Mouse (Mus musculus) gastrocnemius, postnatal 36 days (tissue): ENCODE measurements around the gene Shank1. TPM values are rescaled to one million over a fixed set of nuclear protein-coding genes. Genes with fewer than 3 reads are reported as not detected.

Source experiments
- DNase-seq, 2 experiments: peaks; one replicate each; pipeline ENCODE4 v3.0.0; 2022
- intact Hi-C: fragments of 180-260 bp; cut with DNase I; formaldehyde crosslinking; loops from one replicate; pipeline ENCODE4 v1.15.1; 2025
- total RNA-seq, 2 experiments: library from RNA; stranded (reverse); gene quantifications; 2 replicates each; pipeline ENCODE4 v1.2.3; 2021

The Shank1 gene
- total RNA-seq, 2 experiments from 2014 or later = 0.27 to 0.28 TPM

DNA sequence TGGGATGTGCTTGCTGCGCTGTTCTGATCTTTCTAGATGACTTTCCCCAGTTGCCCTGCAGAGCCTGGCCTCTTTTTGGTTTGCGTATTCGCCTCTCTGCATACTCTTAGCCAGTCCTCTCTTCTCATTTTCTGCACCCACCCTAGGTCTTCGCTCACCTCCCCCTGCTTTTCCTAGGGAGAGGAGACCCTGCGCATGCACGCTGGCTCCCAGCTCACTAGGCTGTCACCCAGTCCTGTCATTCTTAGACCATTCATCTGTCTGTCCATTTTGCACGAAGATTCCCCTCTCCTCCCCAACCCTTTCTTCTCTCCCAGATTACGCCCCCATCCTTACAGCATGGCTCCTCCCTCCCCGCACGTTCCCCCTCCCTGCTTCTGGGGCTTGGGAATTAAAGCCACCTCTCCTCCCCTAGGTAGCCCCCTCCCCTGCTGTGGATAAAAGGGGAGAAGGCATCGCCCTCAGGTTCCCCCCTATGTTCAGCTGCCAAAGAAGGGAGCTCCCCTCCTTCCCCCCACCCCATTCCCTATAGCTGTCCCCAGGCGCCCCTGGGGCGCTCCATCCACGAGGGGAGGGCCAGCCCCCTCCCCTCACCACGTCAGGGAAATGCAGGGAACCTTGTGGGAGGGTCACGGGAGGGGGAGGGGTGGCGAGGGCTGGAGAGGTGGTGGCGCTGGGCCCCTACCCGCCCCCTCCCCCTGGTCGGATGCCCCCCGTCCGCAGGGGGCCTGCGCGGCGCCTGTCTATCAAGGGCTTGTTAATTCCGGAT, 49.0 kb downstream of the Shank1 start:
- DNase-seq = no peak
- intact Hi-C loops = no loop called here

DNA sequence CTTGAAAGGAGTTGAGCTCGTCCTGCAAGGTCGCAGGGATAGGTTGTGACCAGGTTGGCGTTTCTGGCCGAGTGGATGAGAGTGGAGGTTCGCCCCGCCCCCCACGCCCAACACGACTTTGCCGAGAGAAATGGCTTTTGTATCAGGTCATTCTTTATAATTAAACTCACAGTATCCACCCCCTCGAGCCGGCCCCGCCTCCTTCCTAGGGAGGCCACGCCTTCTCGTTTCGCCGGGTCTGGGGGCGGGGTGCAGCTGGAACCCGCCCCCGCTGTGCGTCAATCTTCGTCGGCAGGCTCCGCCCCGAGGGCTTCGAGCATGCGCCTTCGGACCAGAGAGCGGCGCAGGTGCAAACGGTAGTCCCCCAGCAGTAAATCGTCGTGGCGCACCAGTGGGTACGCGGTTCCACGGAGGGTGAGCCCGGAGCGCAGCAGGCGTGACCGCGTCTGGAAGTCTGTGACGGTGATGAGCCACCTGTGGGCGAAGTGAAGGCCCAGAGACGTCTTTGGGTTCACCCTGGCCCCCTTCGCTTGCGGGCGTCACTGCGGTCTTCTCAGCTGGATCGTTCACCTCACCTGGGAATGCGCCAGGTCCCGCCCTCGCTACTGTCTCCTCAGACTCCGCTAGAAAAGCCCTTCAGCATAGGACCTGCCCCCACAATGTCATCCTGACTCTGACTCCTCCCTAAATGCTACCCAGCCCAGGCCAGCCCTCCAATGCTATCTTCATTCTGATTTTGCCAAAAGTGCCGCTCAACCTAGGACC, 50.0 kb downstream of the Shank1 start:
- intact Hi-C loops = no loop called here
- DNase-seq = peak; percentile 79 to 83

DNA sequence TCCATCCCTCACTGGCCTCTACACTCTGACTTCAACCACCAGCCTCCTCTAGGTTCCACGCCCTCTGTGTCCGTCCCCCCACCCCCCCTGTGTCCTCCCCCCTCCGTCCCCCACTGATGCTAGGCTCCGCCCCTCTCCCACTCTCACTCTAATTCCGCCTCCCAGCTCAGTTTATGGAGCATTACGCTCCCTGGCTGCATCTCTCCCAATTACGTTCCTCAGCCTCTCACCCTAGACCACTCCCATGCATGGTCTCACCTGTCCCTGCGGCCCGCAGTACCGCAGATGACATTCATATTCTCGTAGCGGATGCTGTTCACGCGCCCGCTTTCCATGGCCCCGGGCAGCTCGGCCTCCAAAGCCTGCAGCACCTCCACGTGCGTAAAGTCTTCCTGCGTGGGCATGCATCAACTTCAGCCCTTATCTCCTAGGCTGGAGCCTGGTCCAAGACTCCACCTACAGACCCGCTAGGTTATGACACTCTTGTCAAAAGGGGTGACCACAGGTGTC, 50.8 kb downstream of the Shank1 start:
- intact Hi-C loops = no loop called here
- no peak for DNase-seq

DNA sequence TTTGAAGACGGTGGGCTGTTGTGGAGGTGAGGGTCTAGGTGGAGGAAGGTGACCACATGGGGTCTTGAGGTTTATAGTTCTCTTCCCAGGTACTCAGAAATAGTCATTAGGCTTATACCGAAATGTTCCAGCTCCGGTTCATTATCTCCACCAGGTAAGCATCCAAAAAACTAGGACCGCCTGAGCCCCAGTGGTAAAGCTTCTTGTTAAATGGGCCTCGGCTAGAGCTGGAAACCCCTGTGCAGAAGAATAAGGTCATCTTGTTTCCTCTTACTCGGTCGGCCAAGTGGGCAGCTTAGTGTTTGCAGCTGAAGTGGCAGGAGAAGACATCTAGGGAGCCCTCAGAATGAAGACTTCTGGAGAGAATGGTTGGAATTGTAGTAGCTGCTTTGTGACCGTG, 62.6 kb downstream of the Shank1 start:
- intact Hi-C loops = no loop called here

DNA sequence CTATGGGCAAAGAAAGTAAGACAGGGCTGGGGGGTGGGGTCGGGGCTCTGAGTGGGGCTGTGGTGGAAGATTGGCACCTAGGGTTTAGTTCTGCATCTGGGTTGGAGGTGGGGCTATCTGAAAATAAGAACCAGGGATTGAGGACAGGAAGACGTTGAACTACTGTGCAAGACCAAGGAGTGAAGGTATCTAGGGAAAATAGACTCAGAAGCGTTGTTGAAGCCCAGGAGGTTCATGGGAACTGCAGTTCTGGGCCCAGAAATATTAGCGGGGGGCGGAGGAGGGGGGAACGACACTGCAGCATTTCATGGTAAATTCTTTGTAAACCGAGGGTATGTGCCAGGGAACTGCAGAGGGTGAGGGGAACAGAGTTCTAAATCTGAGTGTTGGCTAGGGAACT, 63.4 kb downstream of the Shank1 start:
- no peak for DNase-seq
- intact Hi-C loops = no loop called here

More for the DNA sequence above, 62.6 kb downstream of the Shank1 start:
- no peak for DNase-seq

DNA sequence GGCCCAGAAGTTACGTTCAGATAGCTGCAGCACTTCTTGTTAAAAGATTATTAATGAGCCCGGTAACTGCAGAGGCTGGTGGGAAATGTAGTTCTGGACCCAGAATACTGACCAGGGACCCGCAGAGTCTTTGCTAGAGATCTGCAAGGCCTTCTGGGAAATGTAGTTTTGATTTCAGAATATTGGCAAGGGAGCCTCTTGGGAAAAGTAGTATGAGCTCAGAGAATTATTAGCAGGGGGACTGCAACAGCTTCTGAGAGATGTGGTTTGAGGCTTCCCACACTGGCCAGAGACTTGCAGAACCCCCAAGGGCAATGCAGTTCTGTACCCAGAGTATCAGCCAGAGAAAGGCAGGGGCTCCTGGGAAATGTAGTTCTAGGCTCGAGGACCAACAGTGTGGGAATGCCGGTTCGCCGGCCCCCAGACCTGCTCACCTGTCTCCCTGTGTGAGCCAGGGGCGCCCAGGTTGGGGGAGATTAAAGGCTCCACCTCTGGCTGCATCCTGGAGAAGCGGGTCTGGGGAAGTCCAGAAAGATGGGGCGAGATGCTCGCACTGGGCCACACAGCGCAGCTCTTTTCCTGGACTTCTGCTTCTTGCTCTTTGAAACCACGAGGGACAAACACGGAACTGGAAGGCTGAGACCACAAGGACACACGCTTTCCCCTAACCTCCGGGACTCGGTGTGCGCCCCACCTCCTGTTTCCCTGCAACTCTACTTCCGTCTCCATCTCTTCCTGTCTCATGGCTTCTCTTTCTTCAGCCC, 64.0 kb downstream of the Shank1 start:
- peak; percentile 72 to 77 for DNase-seq
- intact Hi-C loops = no loop called here

DNA sequence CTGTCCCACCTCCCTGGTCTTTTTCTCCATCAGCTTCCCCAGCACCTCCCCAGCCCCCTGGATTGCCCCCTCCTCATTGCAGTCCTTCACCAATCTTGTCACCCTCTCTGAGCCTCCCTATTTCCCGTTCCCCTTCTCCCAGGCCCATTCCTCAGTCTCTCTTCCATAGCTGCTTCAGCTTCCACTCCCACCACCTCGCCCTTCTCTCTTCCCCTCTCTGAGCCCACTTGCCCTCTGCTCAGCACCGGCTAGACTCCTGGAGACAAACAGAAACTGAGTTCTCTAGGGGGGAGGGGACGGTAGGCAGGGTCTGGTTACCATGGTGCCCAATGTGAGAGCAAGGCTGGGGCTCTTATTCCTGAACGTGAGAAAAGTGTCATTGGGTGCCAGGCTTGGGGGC, 64.7 kb downstream of the Shank1 start:
- intact Hi-C loops = loop anchor here (5.0 kb wide), 1 partner anchor 88 kb away; no protein-coding TSS in a partner anchor
- DNase-seq = no peak

DNA sequence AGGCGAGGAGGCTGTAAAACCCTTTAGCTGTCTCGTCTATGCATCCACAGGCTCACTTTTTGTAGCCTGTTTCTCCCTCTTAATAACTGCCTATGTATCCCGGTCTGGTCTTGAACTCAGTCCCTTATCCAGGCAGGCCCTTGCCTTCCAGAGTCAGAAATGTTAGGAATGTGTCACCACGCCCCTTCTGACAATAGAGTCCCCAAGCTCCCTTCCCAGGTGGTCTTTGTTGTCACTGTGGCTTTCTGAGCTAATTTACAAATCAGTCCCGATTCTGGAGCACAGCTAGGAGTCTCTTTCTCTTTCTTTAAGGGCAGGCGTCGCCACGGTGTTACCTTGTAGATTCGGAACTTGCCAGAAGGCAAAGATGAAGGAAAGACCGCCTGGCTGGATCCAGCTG, 65.2 kb downstream of the Shank1 start:
- intact Hi-C loops = loop anchor here (5.0 kb wide), 1 partner anchor 87 kb away; no protein-coding TSS in a partner anchor
- no peak for DNase-seq

DNA sequence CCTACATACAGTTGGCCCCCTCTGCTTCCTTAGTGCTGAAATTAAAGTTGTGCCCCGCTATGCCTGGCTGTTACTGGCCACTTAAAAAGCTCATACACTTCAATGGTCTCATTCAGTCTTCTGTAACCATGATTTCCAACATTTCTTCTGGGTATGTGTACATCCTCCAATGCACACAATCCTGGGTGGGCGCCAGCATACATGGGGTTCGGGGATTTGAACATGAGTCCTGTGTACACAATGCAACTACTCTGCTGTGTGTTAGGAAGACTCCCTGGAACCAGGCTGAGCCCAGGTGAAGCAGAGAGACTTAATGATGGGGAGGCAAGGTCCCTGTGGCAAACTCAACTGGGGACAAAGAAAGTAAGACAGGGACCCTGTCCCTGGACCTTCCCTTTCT, 65.7 kb downstream of the Shank1 start:
- no peak for DNase-seq
- intact Hi-C loops = loop anchor here (5.0 kb wide), 1 partner anchor 87 kb away; no protein-coding TSS in a partner anchor

DNA sequence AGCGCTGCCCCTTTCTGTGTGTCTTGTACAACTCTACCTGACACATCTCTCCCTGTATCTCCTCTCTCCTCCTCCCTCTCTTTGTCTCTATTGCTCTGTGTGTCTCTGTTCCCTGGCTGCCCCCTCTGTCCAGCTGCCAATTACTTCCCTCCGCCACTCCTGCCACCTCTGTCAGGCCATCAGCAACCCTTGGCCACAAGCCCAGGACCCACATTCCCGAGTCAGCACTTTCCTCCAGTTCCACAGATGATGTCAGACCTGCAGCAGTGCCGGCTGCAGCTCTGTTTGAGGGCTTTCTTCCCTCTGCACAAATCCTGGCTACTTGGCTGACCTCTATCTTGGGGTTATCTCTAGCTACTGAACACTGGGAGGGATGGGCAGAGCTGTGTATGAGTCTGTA, 68.2 kb downstream of the Shank1 start:
- intact Hi-C loops = loop anchor here (5.0 kb wide), 1 partner anchor 84 kb away; no protein-coding TSS in a partner anchor
- peak in 1 of 2 experiments; percentile 21 for DNase-seq

DNA sequence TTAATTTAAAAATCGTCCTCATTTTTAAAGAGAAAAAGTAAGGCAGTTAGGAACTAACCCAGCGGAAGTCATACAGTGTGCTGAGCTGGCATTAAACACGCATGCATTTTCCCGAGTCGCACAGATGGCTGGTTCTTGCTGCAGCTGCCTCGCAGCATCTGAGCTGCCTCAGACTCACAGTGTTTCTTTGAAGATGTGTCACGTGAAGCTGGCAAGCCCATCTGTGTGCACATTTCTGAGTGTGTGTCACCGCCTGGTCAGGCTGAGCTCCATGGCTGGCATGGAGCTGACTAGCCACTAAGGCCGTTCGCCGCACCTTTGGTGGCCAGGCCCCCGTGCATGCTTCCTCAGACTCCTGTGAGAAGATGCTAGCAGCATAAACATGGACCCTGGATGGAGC, 72.5 kb downstream of the Shank1 start:
- no peak for DNase-seq
- intact Hi-C loops = no loop called here

DNA sequence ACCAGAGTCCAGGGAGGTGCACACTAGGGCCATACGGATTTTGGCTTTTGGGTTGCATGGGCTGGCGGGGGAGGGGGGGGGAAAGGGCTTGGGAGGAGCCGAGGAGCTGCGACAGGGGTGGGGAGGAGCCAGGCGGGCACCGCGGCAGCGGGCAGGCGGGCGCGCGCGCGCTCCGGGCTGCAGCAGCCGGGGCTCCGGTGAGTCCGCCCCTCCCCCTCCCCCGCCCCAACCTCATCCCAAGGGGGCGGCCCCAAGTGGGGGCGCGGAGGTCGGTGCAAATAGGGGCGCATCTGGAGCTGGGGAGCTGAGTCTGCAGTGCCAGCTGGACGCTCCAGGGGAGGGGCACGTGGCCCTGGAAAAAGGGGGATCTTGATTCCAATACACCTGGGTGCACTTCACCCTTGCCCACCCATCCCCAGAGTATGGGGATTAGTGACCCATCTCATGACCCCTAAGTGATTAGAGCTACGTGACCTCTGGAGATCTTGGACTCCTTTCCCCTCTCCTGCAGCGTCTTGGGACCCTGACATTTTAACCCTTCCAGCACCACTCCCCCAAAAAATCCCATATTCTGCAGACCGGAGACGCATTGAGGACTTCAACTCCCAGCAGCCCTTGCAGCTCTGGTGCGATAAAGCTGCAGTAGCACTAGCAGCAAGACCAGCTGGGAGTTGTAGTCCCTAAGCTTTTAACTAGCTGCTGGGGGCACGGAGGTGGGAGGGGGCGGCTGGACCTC, 74.1 kb downstream of the Shank1 start, which contains the start of gene Syt3:
Gene Syt3 (plus strand): TSS at position 123 of the 736 bp plus-strand sequence.
- DNase-seq = peak; percentile 29 to 50
- intact Hi-C loops = no loop called here

DNA sequence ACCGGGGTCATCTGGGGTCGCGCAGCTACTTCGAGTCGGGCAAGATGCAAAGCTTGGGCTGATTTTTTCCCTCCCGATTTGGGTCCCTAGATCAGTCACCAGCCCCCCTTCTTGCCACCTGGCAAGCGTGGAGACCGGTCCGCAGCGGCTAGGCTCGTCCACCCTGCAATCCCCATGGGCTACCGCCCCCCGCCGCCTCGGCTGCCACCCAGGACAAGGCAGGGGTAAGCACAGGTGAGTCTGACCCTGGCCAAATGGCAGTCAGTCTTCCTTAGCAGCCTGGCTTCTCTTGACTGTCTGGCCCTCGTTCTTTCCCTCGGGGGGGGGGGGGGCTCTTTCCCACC, 74.6 kb downstream of the Shank1 start:
- DNase-seq = no peak
- intact Hi-C loops = no loop called here

DNA sequence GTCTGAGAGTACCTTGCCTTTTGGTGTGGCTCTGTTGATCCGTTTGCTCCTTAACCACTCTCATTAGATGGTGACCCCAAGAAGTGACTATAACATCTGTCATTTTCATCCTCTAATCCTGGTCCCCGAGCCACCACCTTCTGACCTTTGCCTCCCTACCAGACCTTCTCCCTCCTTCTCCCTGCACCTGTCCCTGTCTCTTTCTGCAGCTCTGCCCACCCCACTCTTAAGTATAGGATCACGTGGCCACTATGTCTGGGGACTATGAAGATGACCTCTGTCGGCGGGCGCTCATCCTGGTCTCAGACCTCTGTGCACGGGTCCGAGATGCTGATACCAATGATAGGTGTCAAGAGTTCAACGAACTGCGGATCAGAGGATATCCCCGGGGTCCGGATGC, 75.7 kb downstream of the Shank1 start, which contains the start of gene 1700008O03Rik:
Gene 1700008O03Rik (minus strand): TSS at position 101 of the 400 bp plus-strand sequence.
- no peak for DNase-seq
- intact Hi-C loops = no loop called here

DNA sequence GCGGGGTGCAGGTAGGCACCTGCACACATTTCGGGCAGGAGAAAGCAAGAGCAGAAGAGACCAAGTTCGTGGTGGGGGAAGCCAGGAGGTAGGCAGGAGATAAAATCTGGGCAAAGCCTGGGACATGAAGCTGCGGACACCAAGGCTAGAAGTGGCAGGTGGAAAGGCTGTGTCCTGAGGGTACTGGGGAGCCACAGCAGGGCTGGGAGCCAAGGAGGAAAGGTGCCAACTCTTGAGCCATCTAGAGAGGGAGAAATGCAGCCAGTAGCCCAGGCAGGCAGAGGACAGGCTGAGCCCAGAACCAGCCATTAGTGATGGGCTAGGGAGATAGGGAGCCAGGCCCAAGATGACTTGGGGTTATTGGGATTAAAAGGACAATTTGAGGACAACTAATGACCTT, 81.8 kb downstream of the Shank1 start:
- DNase-seq = no peak
- intact Hi-C loops = no loop called here

DNA sequence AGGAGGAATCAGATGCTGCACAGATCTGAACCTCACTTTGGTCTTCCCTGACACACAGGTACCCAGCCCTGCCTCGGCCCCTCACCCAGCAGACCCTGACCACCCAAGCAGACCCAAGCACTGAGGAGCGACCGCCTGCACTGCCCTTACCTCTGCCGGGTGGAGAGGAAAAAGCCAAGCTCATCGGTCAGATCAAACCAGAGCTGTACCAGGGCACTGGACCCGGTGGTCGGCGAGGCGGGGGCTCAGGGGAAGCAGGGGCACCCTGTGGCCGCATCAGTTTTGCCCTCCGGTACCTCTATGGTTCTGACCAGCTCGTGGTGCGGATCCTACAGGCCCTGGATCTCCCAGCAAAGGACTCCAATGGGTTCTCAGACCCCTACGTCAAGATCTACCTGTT, 82.3 kb downstream of the Shank1 start:
- intact Hi-C loops = no loop called here
- no peak for DNase-seq

DNA sequence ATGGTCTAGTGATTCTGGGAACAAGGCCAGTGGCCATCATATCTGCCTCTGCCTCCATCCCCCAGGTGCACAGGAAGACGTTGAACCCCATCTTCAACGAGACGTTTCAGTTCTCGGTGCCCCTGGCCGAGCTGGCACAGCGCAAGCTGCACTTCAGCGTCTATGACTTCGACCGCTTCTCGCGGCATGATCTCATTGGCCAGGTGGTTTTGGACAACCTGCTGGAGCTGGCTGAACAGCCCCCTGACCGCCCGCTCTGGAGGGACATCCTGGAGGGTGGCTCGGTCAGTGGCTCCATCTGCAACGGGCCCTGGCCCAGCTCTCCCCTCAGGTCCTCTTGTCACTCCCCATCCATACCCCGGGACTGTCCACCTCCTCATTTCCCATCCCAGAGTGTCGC, 83.2 kb downstream of the Shank1 start:
- no peak for DNase-seq
- intact Hi-C loops = no loop called here

DNA sequence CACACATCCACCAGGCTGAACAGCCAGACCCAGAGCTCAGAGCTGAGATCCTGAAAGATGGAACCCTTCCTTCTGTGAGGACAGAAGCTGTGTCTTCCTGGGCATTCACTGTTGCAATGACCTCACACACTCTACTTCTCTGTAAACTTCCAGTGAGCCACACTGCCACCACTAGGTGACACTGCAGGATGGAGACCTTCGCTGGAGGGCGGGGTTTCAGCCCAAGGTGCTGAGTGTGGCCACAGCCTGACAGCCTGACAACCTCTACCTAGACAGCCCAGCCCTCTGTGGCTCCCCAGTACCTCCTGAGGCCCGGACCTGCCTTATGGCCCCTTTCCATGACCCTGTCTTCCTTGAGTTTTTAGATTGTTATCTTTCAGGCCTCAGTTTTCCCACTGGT, 88.5 kb downstream of the Shank1 start:
- DNase-seq = peak in 1 of 2 experiments; percentile 28
- intact Hi-C loops = loop anchor here (5.0 kb wide), 1 partner anchor 164 kb away; no protein-coding TSS in a partner anchor

DNA sequence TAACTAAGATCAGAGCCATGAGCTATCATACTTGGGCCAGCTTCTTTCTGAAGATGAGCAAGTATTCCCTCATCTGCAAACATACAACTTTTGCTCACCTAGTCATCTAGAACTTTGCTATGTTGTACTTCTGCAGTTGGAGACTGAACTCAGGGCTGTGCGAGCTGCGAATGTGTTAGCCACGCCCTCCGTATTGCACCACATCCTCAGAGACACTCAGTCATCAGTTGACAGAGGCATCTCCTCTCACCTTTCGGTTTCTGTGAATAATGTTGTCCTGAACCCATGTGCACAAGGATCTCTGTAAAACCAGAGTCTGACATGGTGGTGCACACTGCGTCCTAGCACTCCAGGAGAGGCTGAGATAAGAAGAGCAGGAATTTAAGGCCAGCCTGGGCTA, 91.6 kb downstream of the Shank1 start:
- intact Hi-C loops = loop anchor here (5.0 kb wide), 1 partner anchor 86 kb away; no protein-coding TSS in a partner anchor
- DNase-seq = no peak
